Comparison of ENCODE assay signal across 29 mouse cellular contexts in genomic region chr5:75523041-75523678, GRCm38 (mm10). TPM values are rescaled to one million over a fixed set of nuclear protein-coding genes. Genes with fewer than 3 reads are reported as not detected.
DNase-seq lines count a peak whose midpoint lies in the region; ATAC-seq and TF ChIP-seq lines count a peak whose summit lies in the region.
"Had no signal": no experiment of that assay in that cellular context is flagged by ENCODE, and none has a peak within 500 bp of the region (broad histone marks: within the 10 kb centered on the region; RNA-seq: fewer than 3 reads in every experiment).

No protein-coding gene starts in this region.

- H3K4me1 ChIP-seq in liver, embryonic 12.5 days = peaks cover 8% of the 10 kb centered on the region; the same call in 1 of the 2 replicates
- peaks cover 0 to 6% of the 10 kb centered on the region in 2 experiments; a peak in 2 of 4 replicates for H3K4me1 ChIP-seq in MEL (ENCODE audit: control insufficient read depth in 1 of 2, insufficient read depth in 2 of 2, low read length in 2 of 2)
- peaks cover 10% of the 10 kb centered on the region for H3K4me1 ChIP-seq in liver, embryonic 13.5 days (replicated peaks)
- H3K4me1 ChIP-seq: embryonic facial prominence, embryonic 13.5 days; heart, embryonic 15.5 days had no signal

- TF ChIP-seq POLR2A in MEL (IDR thresholded peaks at IDR 0.05; ENCODE audit: control insufficient read depth in 1 of 2, insufficient read depth in 1 of 2, low read depth in 1 of 2, low read length in 2 of 2, poor library complexity in 1 of 2) = no peak

- 0 out of 2 replicates have a peak, but pooled peaks have one; percentile 52 for ATAC-seq in liver, embryonic 12.5 days
- peak; percentile 55; the same call in 1 of the 2 replicates for ATAC-seq in liver, embryonic 13.5 days (ENCODE audit: low read depth)
- no peak for ATAC-seq in erythroid progenitor cell, adult 5-6 weeks (replicated peaks; ENCODE audit: low FRiP score, poor library complexity, severe bottlenecking)
- ATAC-seq: forebrain, embryonic 14.5 days; forebrain, postnatal 0 days; hindbrain, postnatal 0 days; inflammation-experienced regulatory T-cells, adult 6 months had no signal

- DNase-seq in liver (no peak), MEL (ENCODE audit: low read depth, low spot score) (peak; percentile 42)
- DNase-seq in liver, embryonic 13.5 days = no peak
- DNase-seq in heart, postnatal 10 days = no peak
- DNase-seq in retina, postnatal 1 day = no peak
- DNase-seq: adrenal gland, adult 2 months; adrenal gland, postnatal 14 days; B cell, adult 2 months; cerebellum, adult 11 months; cerebellum, adult 2 months; cerebellum, adult 9-11 months; cerebellum, postnatal 25 days; forebrain, postnatal 0 days; gastrocnemius, postnatal 25 days; heart, adult 18-20 months; heart, postnatal 14 days; heart, postnatal 4 days had no signal

- TF ChIP-seq CTCF in MEL (IDR thresholded peaks at IDR 0.05 in 2 of 3, conservative IDR thresholded peaks at IDR 0.05 in 1 of 3; ENCODE audit: control insufficient read depth in 1 of 3, insufficient read depth in 1 of 3, low read depth in 2 of 3, low read length in 3 of 3, poor library complexity in 1 of 3, severe bottlenecking in 1 of 3) = no peak

- H3K4me3 ChIP-seq in liver, embryonic 12.5 days = no peak overlapping the region
- H3K4me3 ChIP-seq in MEL (ENCODE audit: control insufficient read depth in 1 of 2, insufficient read depth in 1 of 2, low read depth in 2 of 2, low read length in 2 of 2) = no peak overlapping the region
- no peak overlapping the region for H3K4me3 ChIP-seq in liver, embryonic 13.5 days (replicated peaks)
- H3K4me3 ChIP-seq: embryonic facial prominence, embryonic 13.5 days; erythroblast, embryonic 14.5 days; forebrain, embryonic 10.5 days; heart, embryonic 12.5 days; heart, embryonic 15.5 days had no signal

- H3K9ac ChIP-seq in liver, embryonic 12.5 days = no peak overlapping the region
- H3K9ac ChIP-seq in MEL (ENCODE audit: control insufficient read depth, low read depth, low read length, poor library complexity, severe bottlenecking) = no peak overlapping the region
- no peak overlapping the region for H3K9ac ChIP-seq in liver, embryonic 13.5 days
- H3K9ac ChIP-seq: embryonic facial prominence, embryonic 13.5 days; forebrain, postnatal 0 days; heart, embryonic 12.5 days; heart, embryonic 15.5 days; hindbrain, embryonic 14.5 days had no signal

- H3K27ac ChIP-seq in liver, embryonic 12.5 days = no peak overlapping the region
- no peak overlapping the region for H3K27ac ChIP-seq in MEL (ENCODE audit: control insufficient read depth, low read depth, low read length)
- H3K27ac ChIP-seq in liver, embryonic 13.5 days = no peak overlapping the region
- H3K27ac ChIP-seq: embryonic facial prominence, embryonic 13.5 days; forebrain, embryonic 10.5 days; heart, embryonic 15.5 days; hindbrain, embryonic 14.5 days; hindbrain, postnatal 0 days had no signal

- no peak for TF ChIP-seq RAD21 in MEL (IDR thresholded peaks at IDR 0.05; ENCODE audit: low read depth, low read length)

- no peaks in the 10 kb centered on the region for H3K9me3 ChIP-seq in liver, embryonic 12.5 days (replicated peaks)
- no peaks in the 10 kb centered on the region for H3K9me3 ChIP-seq in MEL (replicated peaks; ENCODE audit: insufficient read depth, low read length)
- no peaks in the 10 kb centered on the region for H3K9me3 ChIP-seq in liver, embryonic 13.5 days (replicated peaks)
- H3K9me3 ChIP-seq: embryonic facial prominence, embryonic 13.5 days; forebrain, embryonic 10.5 days; heart, embryonic 12.5 days; heart, embryonic 15.5 days had no signal

- H3K27me3 ChIP-seq in liver, embryonic 12.5 days (replicated peaks) = no peaks in the 10 kb centered on the region
- H3K27me3 ChIP-seq in MEL (ENCODE audit: control insufficient read depth in 1 of 2, insufficient read depth in 2 of 2, low read length in 2 of 2) = 0 out of 4 replicates have a peak, but pooled peaks cover 0 to 1% of the 10 kb centered on the region in 2 experiments
- no peaks in the 10 kb centered on the region for H3K27me3 ChIP-seq in liver, embryonic 13.5 days
- H3K27me3 ChIP-seq: CH12.LX; embryonic facial prominence, embryonic 13.5 days; heart, embryonic 12.5 days; heart, embryonic 15.5 days had no signal

- H3K4me2 ChIP-seq in liver, embryonic 12.5 days = no peak overlapping the region
- H3K4me2 ChIP-seq in liver, embryonic 13.5 days = no peak overlapping the region
- H3K4me2 ChIP-seq: embryonic facial prominence, embryonic 13.5 days; heart, embryonic 12.5 days; heart, embryonic 15.5 days; hindbrain, embryonic 14.5 days had no signal

- WGBS in liver, embryonic 12.5 days (ENCODE audit: insufficient replicate concordance) = 49% methylated on average over 4 of the region's 4 CpGs
- 34% methylated on average over 4 of the region's 4 CpGs for WGBS in liver, embryonic 13.5 days (ENCODE audit: insufficient replicate concordance)

- H3K36me3 ChIP-seq in liver, embryonic 12.5 days = no peaks in the 10 kb centered on the region
- 0 out of 4 replicates have a peak, but pooled peaks cover 0 to 3% of the 10 kb centered on the region in 2 experiments for H3K36me3 ChIP-seq in MEL (ENCODE audit: control insufficient read depth in 1 of 2, insufficient read depth in 2 of 2, low read length in 2 of 2)
- no peaks in the 10 kb centered on the region for H3K36me3 ChIP-seq in liver, embryonic 13.5 days
- H3K36me3 ChIP-seq: embryonic facial prominence, embryonic 13.5 days; forebrain, embryonic 10.5 days; heart, embryonic 12.5 days; heart, embryonic 15.5 days had no signal

- TF ChIP-seq EP300 in MEL (IDR thresholded peaks at IDR 0.05; ENCODE audit: low read depth in 1 of 2, low read length in 2 of 2) = no peak

- intact Hi-C loops in heart, postnatal 10 days (cut with DNase I) = no loop called here

- H3K79me2 ChIP-seq in MEL (ENCODE audit: control insufficient read depth, insufficient read depth, low read length, poor library complexity) = no peaks in the 10 kb centered on the region

TF ChIP-seq in MEL, 35 proteins besides CTCF, POLR2A, EP300 and RAD21:
- no peak for TF ChIP-seq UBTF (IDR thresholded peaks at IDR 0.05; ENCODE audit: borderline replicate concordance, insufficient read depth, low read depth, low read length)

RNA-seq across cellular contexts. Expression of gene Kit, which starts 51.6 kb away (rescaled TPM):
- 25.6 and 25.8 TPM in 2 replicates for polyA plus RNA-seq in liver, embryonic 12.5 days (2016; fragmentation: Nextera tagmentation; extraction: Ambion mirVana)
- total RNA-seq in MEL (2012; rRNA removed) = 0.36 and 1.0 TPM in 2 replicates
- 1 to 10 TPM in 1 of 2 experiments, not detected in 1; 1.8 TPM for polyA plus RNA-seq in MEL (2012; ENCODE audit: insufficient read depth in 1 of 2, insufficient read length in 2 of 2, low read depth in 1 of 2, low replicate concordance in 2 of 2, missing spikeins in 1 of 2)
- polyA plus RNA-seq in liver, embryonic 13.5 days (2015; fragmentation: Nextera tagmentation; extraction: Ambion mirVana) = 13.5 and 18.0 TPM in 2 replicates
- 10 to 100 TPM in 1 of 2 experiments, 1 to 10 TPM in 1; 8.1 to 11.3 TPM for total RNA-seq in heart, postnatal 10 days (2021)
- 25.2 and 26.8 TPM in 2 replicates for total RNA-seq in erythroid progenitor cell, adult 5-6 weeks (2015; ENCODE audit: low replicate concordance)
- 3.2 and 6.8 TPM in 2 replicates for total RNA-seq in erythroid progenitor cell, adult 5-6 weeks (2017; ENCODE audit: low replicate concordance)
